Mouse (Mus musculus): Measurements from ENCODE around the gene Olfr1496. TPM values are rescaled to one million over a fixed set of nuclear protein-coding genes. Genes with fewer than 3 reads are reported as not detected.

Gene Olfr1496
- polyA plus RNA-seq (2012), result not detected in 2 replicates

DNA sequence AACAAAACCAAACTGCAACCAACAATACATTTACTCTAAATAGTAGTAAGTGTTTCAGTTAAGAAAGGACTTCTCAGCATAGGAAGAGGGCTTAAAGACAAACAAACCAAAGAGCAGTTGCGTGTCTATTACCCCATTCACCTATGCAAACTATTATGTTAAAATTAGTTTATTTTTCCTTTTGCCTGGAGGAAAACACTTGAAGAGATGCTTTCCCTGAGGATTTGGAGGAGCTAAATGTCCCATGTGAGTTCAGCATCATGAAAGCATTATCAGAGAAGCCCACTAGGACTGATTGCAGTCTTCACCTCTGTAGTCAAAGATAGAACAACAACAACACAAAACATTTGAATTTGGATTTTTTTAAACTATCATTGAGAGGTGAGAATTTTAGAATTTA lies at the start of gene Olfr1496:
TSS of gene Olfr1496 (plus strand) at position 301 of the 400 bp plus-strand sequence.
- no peak for TF ChIP-seq GATA1 (IDR thresholded peaks at IDR 0.05; ENCODE audit: low read length)

DNA sequence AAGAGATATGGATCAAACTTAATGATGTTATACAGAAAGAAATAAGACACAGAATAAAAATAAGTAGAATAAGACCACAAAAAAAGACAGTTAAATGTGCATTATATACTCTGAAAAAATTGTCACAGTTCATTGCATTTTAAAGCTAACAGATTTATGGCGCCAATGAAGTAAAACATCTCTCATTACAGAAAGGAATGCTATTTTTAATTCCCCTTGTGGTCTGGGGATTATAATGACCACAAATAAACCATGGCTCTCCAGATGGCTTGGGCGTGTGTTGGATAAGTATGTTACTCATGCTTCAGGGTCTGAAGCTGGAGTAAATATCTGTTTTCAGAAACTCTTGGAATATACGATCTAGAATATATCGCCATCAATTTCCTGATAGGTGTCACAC lies 38.2 kb upstream of the Olfr1496 start, which contains the start of gene Olfr1494:
TSS of gene Olfr1494 (plus strand) at position 301 of the 400 bp plus-strand sequence.
- no peak for TF ChIP-seq GATA1 (IDR thresholded peaks at IDR 0.05; ENCODE audit: low read length)

DNA sequence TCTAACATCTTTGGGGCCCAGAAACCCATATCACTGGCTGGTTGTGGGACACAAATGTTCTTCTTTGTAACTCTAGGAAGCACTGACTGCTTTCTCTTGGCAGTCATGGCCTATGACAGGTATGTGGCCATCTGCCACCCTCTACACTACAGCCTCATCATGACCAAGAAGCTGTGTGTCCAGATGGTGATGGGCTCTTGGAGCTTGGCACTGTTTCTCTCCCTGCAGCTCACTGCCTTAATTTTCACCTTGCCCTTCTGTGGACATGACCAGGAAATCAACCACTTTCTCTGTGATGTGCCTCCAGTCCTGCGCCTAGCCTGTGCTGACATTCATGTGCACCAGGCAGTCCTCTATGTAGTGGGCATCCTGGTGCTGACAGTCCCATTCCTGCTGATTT lies 28.3 kb upstream of the Olfr1496 start:
- TF ChIP-seq GATA1 (IDR thresholded peaks at IDR 0.05; ENCODE audit: low read length), result no peak

DNA sequence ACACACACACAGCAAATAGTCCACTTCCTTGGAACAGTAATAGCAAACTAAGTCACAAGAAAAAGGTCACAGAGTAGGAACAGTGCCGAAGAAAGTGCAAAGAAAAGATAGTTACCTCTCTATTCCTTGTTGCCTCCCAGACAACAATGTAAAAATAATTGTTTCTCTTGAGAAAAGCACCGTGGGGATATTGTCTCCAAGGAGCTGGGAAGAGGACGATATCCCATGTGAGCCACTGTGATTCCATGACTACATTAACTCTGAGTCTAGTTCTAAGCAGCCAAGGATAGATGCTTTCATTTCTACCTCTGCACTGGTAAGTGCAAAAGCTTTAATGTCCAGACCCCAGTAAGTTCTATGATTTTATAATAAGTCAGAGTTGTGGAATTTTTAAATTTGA lies 13.4 kb upstream of the Olfr1496 start, which contains the start of gene Olfr1495:
TSS of gene Olfr1495 (plus strand) at position 301 of the 400 bp plus-strand sequence.
- TF ChIP-seq GATA1 (IDR thresholded peaks at IDR 0.05; ENCODE audit: low read length), result no peak

DNA sequence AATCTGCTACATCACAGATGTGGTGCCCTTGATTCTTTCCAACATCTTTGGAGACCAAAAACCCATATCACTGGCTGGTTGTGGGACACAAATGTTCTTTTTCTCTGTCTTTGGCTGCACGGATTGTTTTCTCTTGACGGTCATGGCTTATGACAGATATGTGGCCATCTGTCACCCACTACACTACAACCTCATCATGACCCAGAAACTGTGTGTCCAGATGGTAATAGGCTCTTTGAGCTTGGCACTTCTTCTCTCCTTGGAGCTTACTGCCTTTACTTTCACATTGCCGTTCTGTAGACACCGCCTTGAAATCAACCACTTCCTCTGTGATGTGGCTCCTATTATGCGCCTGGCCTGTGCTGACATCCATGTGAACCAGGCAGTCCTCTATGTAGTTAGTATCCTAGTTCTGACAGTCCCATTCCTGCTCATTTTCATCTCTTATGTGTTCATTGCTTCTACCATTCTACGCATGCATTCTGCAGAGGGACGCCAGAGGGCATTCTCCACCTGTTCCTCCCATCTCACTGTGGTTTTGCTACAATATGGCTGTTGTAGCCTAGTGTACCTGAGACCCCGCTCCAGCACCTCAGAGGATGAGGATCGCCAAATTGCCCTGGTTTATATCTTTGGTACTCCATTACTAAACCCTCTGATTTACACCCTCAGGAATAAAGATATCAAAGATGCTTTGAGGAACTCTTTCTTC lies 9.0 kb upstream of the Olfr1496 start:
- TF ChIP-seq GATA1 (IDR thresholded peaks at IDR 0.05; ENCODE audit: low read length), result no peak

DNA sequence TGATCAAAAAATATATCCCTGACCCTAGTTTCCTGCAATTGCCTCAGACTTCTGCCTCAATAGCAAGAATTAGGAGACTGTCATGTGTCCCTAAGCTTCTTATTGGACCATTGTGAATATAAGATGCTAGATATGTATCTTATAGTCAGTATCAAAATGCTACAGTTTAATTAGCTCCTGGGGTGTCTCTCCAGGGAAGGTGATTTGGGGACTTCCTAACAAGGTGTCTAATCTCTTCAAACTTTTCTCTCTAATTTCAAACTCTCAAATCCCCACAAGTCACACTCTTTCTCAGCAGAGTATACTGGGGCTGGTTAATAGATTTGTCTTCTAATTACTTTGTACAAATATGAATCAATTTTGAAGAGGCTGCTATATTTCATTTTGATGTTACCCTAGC lies 20.4 kb downstream of the Olfr1496 start, which contains the start of gene Olfr1497:
TSS of gene Olfr1497 (minus strand) at position 101 of the 400 bp plus-strand sequence.
- TF ChIP-seq GATA1 (IDR thresholded peaks at IDR 0.05; ENCODE audit: low read length), result no peak

DNA sequence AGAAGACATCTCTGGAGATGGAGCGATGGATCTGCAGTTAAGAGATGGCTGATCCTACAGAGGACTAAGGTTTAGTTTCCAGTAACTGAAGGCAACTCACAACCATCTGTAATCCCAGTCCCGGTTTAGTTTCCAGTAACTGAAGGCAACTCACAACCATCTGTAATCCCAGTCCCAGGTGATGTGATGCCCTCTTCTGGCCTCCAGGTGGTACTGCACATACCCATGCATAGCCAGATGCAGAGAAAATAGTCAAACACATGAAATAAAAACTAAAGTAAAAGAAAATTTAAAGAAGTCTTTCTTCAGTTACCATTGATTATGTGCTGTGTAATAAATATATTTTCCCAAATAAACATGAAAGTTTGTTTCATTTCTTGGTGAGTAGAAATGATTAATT lies 35.1 kb downstream of the Olfr1496 start:
- TF ChIP-seq GATA1 (IDR thresholded peaks at IDR 0.05; ENCODE audit: low read length), result no peak

DNA sequence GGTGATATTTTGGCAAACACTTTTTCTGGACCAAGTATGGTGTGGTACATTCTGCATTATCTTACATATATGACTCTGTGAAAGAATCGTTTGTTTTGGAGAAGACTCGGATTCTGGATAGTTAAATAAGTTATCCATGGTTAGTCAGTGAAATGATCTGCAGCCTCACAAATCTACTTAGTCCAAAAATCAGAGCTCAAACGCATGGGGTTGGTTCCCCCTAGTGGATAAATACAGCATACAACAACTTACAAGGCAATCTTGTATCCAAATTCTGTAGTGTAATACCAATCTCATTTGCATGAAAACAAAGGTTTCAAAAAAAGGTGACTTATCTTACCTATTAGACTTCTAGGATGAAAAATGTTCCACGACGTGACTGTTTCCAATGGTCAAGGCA lies 41.1 kb downstream of the Olfr1496 start:
- no peak for TF ChIP-seq GATA1 (IDR thresholded peaks at IDR 0.05; ENCODE audit: low read length)

DNA sequence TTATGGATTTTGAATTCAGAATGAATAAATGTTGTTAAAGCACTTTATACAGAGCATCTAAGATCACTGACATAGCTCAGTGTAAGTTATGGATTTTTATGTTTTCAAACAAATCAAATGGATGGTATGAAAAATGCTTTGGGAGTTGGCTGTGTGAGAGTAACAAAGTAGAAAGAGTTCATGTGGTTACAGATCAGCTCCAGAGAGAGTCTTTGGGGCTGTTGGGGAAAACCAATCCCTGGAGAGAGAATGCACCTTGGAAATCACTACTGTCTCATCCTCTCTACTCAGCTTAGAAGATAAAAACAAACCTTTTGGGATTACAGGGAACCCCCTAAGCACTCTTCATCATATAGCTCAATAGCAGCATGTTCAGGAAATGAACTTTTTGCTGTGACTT lies 41.7 kb downstream of the Olfr1496 start, which contains the start of gene Olfr1499:
TSS of gene Olfr1499 (minus strand) at position 101 of the 400 bp plus-strand sequence.
- no peak for TF ChIP-seq GATA1 (IDR thresholded peaks at IDR 0.05; ENCODE audit: low read length)

DNA sequence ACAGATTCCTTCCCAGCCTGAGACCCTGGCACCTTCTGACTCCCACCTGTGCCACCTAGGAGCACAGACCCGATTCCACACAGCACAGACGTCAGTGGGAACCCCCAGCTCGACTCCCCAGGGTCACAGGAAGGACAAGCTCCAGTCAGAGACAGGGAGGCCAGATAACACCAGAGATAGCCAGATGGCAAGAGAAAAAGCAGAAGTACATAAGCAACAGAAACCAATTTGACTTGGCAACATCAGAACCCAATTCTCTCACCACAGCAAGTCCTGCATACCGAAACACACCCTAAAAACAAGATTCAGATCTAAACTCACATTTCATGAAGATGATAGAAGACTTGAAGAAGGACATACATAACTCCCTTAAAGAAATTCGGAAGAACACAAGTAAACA lies 43.2 kb downstream of the Olfr1496 start:
- TF ChIP-seq GATA1 (IDR thresholded peaks at IDR 0.05; ENCODE audit: low read length), result no peak

DNA sequence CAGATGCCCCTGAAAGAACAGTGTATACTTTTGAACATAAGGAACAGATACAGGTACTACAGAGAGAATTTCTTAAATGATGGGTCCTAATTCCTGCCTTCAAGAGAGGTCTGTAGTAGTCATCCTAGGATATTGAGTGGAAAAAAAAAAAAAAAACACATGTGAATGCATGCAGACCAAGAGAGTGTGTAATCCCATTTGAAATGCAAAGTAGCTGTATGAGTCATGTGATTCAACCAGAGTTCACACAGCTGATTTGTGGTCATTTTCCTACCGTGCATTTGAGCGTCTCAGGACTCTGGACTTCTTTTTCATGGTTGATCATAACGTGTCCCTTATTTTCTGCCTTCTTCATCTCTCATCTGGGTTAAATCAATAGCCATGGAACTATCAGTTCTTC lies 50.8 kb downstream of the Olfr1496 start:
- TF ChIP-seq GATA1 (IDR thresholded peaks at IDR 0.05; ENCODE audit: low read length), result no peak

DNA sequence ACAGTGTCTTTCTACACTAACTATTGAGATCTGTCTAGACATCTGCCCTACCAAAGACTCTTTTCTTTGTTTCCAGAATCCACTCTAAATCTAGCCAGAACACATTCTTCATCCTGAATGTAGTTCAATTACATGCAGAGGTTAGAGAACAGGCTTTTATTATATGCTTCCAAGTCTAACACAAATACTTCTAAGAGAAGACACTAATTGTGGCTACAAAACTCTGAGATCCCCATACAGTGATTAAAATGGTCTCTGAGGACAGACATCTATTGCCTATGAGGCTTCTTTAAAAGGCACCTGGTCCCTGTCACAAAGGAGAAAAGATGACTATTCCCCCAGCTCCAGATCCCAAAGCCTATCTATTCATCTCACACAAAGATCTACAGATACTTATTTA lies 52.7 kb downstream of the Olfr1496 start, which contains the start of gene Olfr1500:
TSS of gene Olfr1500 (minus strand) at position 101 of the 400 bp plus-strand sequence.
- TF ChIP-seq GATA1 (IDR thresholded peaks at IDR 0.05; ENCODE audit: low read length), result no peak

Other genes starting within 250 kb of the Olfr1496 start
- not detected in 2 replicates for gene Olfr1480, start 250.0 kb upstream of the Olfr1496 start, polyA plus RNA-seq (2012)
- not detected in 2 replicates for gene Olfr1484, start 194.4 kb upstream of the Olfr1496 start, polyA plus RNA-seq (2012)
- gene Olfr1487, start 160.5 kb upstream of the Olfr1496 start, polyA plus RNA-seq (2012), result not detected in 2 replicates
- not detected in 2 replicates for gene Olfr1489, start 146.3 kb upstream of the Olfr1496 start, polyA plus RNA-seq (2012)
- not detected in 2 replicates for gene Olfr1490, start 126.8 kb upstream of the Olfr1496 start, polyA plus RNA-seq (2012)
- not detected in 2 replicates for gene Olfr1491, start 80.6 kb upstream of the Olfr1496 start, polyA plus RNA-seq (2012)
- gene Olfr1493-ps1, start 54.6 kb upstream of the Olfr1496 start, polyA plus RNA-seq (2012), result not detected in 2 replicates
- gene Olfr1494, start 38.1 kb upstream of the Olfr1496 start, polyA plus RNA-seq (2012), result not detected in 2 replicates
- not detected in 2 replicates for gene Olfr1495, start 13.3 kb upstream of the Olfr1496 start, polyA plus RNA-seq (2012)
- gene Olfr1497, start 20.3 kb downstream of the Olfr1496 start, polyA plus RNA-seq (2012), result not detected in 2 replicates
- not detected in 2 replicates for gene Olfr1499, start 41.6 kb downstream of the Olfr1496 start, polyA plus RNA-seq (2012)
- gene Olfr1500, start 52.6 kb downstream of the Olfr1496 start, polyA plus RNA-seq (2012), result not detected in 2 replicates
- not detected in 2 replicates for gene Olfr1501, start 72.8 kb downstream of the Olfr1496 start, polyA plus RNA-seq (2012)
- gene Olfr1502, start 83.9 kb downstream of the Olfr1496 start, polyA plus RNA-seq (2012), result not detected in 2 replicates
- gene Olfr1504, start 120.0 kb downstream of the Olfr1496 start, polyA plus RNA-seq (2012), result not detected in 2 replicates
- not detected in 2 replicates for gene Olfr1505, start 135.7 kb downstream of the Olfr1496 start, polyA plus RNA-seq (2012)

Data from G1E-ER4 (cell line).